Mouse (Mus musculus) stomach, embryonic 16.5 days (tissue): ENCODE results near the gene Mapkap1. TPM values are rescaled to one million over a fixed set of nuclear protein-coding genes. Genes with fewer than 3 reads are reported as not detected.

ENCODE experiments used
- ATAC-seq: fragments of 200-750 bp; cut with Nextera tagmentation; 2 replicates; pipeline ENCODE4 v1.8.0; 2017; ENCODE audit warnings: moderate number of reproducible peaks, moderate TSS enrichment; ENCODE audit not compliant: insufficient read depth, low FRiP score
- H3K27ac ChIP-seq: fragments of 300-500 bp; sonication (generic); 2 replicates; pipeline ENCODE4 v1.5.1; 2014; ENCODE audit warnings: low read length
- H3K27me3 ChIP-seq: fragments of 300-500 bp; sonication (generic); 2 replicates; pipeline ENCODE4 v1.6.1; 2014; ENCODE audit warnings: low read length, control low read depth, mixed read lengths; ENCODE audit not compliant: control insufficient read depth, insufficient read depth
- H3K36me3 ChIP-seq: fragments of 300-500 bp; sonication (generic); 2 replicates; pipeline ENCODE4 v1.6.1; 2014; ENCODE audit warnings: low read length; ENCODE audit not compliant: control insufficient read depth, insufficient read depth
- H3K4me1 ChIP-seq: fragments of 300-500 bp; sonication (generic); 2 replicates; pipeline ENCODE4 v1.6.1; 2014; ENCODE audit warnings: low read length, control low read depth, mixed read lengths; ENCODE audit not compliant: control insufficient read depth, insufficient read depth
- H3K4me2 ChIP-seq: fragments of 300-500 bp; sonication (generic); 2 replicates; pipeline ENCODE4 v1.6.1; 2014; ENCODE audit warnings: low read depth, low read length, mixed read lengths
- H3K4me3 ChIP-seq: fragments of 300-500 bp; sonication (generic); replicated peaks from 2 replicates; pipeline ENCODE4 v1.5.1; 2014; ENCODE audit warnings: mild to moderate bottlenecking, low read length
- H3K9ac ChIP-seq: fragments of 300-500 bp; sonication (generic); 2 replicates; pipeline ENCODE4 v1.6.1; 2014; ENCODE audit warnings: low read length
- H3K9me3 ChIP-seq: fragments of 300-500 bp; sonication (generic); replicated peaks from 2 replicates; pipeline ENCODE4 v1.6.1; 2016; ENCODE audit warnings: low read length, control low read depth; ENCODE audit not compliant: control insufficient read depth
- WGBS: fragments of 180-500 bp; shearing (Covaris S2); extraction: QIAGEN DNeasy Blood & Tissue Kit; methylation state at CpG from one replicate; pipeline ENCODE4 v1.1.7; 2014; 5-methylcytosine and 5-hydroxymethylcytosine counted together
- polyA plus RNA-seq: library from polyadenylated mRNA; unstranded; fragments of >200 nt; fragmentation: Nextera tagmentation; extraction: Ambion mirVana; gene quantifications from 2 replicates; pipeline ENCODE4 v1.2.1, GENCODE M21; 2015

Gene Mapkap1
- polyA plus RNA-seq, 1 experiment from 2014 or later: 66.9 TPM

- Histone ChIP-seq H3K4me3 (no peak overlapping the region), H3K4me2 (no peak overlapping the region), H3K27ac (no peak overlapping the region), H3K27me3 (no peaks in the 10 kb centered on the region), H3K4me1 (peaks cover 9% of the 10 kb centered on the region), H3K9ac (no peak overlapping the region), H3K9me3 (no peaks in the 10 kb centered on the region), H3K36me3 (no peaks in the 10 kb centered on the region; the same call in 1 of the 2 replicates)
- 81% methylated on average over 11 of the region's 11 CpGs for WGBS
- ATAC-seq: no peak
Observed at GRCm38 (mm10) chr2:34622518-34622917, 215.9 kb downstream of the Mapkap1 start.

GRCm38 (mm10) chr2:34623181-34623580, 216.6 kb downstream of the Mapkap1 start:
- H3K4me2 ChIP-seq: no peak overlapping the region
- H3K9me3 ChIP-seq: no peaks in the 10 kb centered on the region
- no peak overlapping the region for H3K27ac ChIP-seq
- H3K4me1 ChIP-seq: peaks cover 13% of the 10 kb centered on the region
- no peak overlapping the region for H3K4me3 ChIP-seq
- no peaks in the 10 kb centered on the region; the same call in 1 of the 2 replicates for H3K36me3 ChIP-seq
- ATAC-seq: no peak
- WGBS: 80% methylated on average over 8 of the region's 8 CpGs
- H3K27me3 ChIP-seq: no peaks in the 10 kb centered on the region
- no peak overlapping the region for H3K9ac ChIP-seq

DNA sequence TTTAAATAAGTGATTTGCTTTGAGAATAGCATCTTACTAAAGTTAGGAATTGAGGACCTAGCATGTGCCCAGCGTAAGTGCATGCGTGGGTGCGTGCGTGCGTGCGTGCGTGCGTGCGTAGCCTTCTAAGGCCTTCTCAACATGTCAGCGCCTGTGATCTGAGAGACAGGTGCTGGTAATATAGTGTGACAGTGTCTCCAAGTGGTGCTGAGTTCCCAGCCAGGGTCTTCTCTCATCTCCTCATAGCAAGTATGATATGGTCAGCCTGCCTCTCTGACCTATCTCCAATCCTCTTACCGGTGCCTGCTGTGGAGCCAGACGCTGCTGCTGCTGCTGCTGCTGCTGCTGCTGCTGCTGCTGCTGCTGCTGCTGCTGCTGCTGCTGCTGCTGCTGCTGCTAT, 217.5 kb downstream of the Mapkap1 start:
- H3K9ac ChIP-seq: no peak overlapping the region
- H3K27ac ChIP-seq: no peak overlapping the region
- H3K9me3 ChIP-seq: no peaks in the 10 kb centered on the region
- no peak for ATAC-seq
- no peak overlapping the region for H3K4me2 ChIP-seq
- no peak overlapping the region for H3K4me3 ChIP-seq
- no peaks in the 10 kb centered on the region for H3K27me3 ChIP-seq
- WGBS: 91% methylated on average over 12 of the region's 12 CpGs
- H3K4me1 ChIP-seq: peaks cover 22% of the 10 kb centered on the region
- H3K36me3 ChIP-seq: no peaks in the 10 kb centered on the region; the same call in 1 of the 2 replicates

- Histone ChIP-seq H3K9me3 (no peaks in the 10 kb centered on the region), H3K4me2 (no peak overlapping the region), H3K27ac (peak overlapping the region; percentile 73), H3K27me3 (no peaks in the 10 kb centered on the region), H3K9ac (no peak overlapping the region), H3K4me3 (no peak overlapping the region), H3K36me3 (no peaks in the 10 kb centered on the region; the same call in 1 of the 2 replicates), H3K4me1 (peaks cover 20% of the 10 kb centered on the region)
- ATAC-seq: peak; percentile 80; the same call in 1 of the 2 replicates
- 47% methylated on average over 17 of the region's 17 CpGs for WGBS
Observed at GRCm38 (mm10) chr2:34627328-34628226, 221.0 kb downstream of the Mapkap1 start.

- no peak overlapping the region for H3K4me3 ChIP-seq
- H3K36me3 ChIP-seq: no peaks in the 10 kb centered on the region; the same call in 1 of the 2 replicates
- H3K27ac ChIP-seq: peak overlapping the region; percentile 75
- no peak overlapping the region for H3K9ac ChIP-seq
- 59% methylated on average over 4 of the region's 4 CpGs for WGBS
- no peaks in the 10 kb centered on the region for H3K27me3 ChIP-seq
- H3K4me2 ChIP-seq: no peak overlapping the region
- no peaks in the 10 kb centered on the region for H3K9me3 ChIP-seq
- peaks cover 20% of the 10 kb centered on the region for H3K4me1 ChIP-seq
- peak; percentile 22; the same call in 1 of the 2 replicates for ATAC-seq
Observed at GRCm38 (mm10) chr2:34628903-34629540, 222.5 kb downstream of the Mapkap1 start.

DNA sequence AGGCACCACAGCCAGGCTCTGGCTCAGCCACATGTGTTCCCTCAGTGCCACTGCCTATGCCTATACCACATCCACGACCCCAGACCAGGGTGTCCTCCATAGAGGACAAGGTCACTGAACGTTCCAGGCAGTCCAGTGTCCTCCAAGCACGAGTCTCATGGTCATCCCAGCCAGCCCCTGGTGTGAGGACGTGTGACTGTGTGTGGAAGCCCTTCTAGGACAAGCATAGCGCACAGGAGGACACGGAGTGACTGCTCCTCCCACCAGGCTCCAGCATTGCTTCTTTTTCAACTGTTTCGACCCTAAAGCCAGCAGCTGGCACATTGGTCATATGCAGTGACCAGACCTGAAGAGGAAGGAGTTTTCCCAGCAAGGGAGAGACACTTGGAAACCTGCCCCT, 223.2 kb downstream of the Mapkap1 start:
- H3K36me3 ChIP-seq: no peaks in the 10 kb centered on the region; the same call in 1 of the 2 replicates
- no peaks in the 10 kb centered on the region for H3K27me3 ChIP-seq
- ATAC-seq: no peak
- H3K27ac ChIP-seq: no peak overlapping the region
- H3K4me1 ChIP-seq: peaks cover 20% of the 10 kb centered on the region
- H3K4me2 ChIP-seq: no peak overlapping the region
- no peaks in the 10 kb centered on the region for H3K9me3 ChIP-seq
- no peak overlapping the region for H3K4me3 ChIP-seq
- WGBS: 82% methylated on average over 7 of the region's 7 CpGs
- no peak overlapping the region for H3K9ac ChIP-seq

- no peak overlapping the region for H3K4me2 ChIP-seq
- no peaks in the 10 kb centered on the region for H3K9me3 ChIP-seq
- no peaks in the 10 kb centered on the region; the same call in 1 of the 2 replicates for H3K36me3 ChIP-seq
- no peak overlapping the region for H3K9ac ChIP-seq
- no peaks in the 10 kb centered on the region for H3K27me3 ChIP-seq
- no peak for ATAC-seq
- H3K4me3 ChIP-seq: no peak overlapping the region
- H3K4me1 ChIP-seq: peaks cover 20% of the 10 kb centered on the region
- 85% methylated on average over 6 of the region's 6 CpGs for WGBS
- no peak overlapping the region for H3K27ac ChIP-seq
Observed at GRCm38 (mm10) chr2:34630445-34630844, 223.9 kb downstream of the Mapkap1 start.

DNA sequence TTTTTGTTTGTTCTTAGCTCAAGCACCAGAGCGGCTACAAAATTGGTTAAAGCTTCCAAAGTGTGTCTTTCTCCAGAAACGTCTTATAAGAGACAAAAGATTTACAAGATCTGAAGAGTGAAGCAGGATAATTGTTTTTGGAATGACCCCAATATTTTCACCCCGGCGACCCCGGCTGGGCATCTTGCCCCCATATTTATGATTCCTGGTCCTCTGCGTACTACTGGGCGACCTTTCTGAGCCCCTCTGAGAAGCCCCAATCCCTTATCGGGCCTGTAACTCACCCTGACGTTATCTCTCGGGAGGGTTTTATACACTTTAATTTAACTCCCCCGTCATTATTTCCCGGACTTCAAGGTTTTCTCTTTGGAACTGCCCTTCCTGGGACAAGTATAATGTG, 225.5 kb downstream of the Mapkap1 start:
- 64% methylated on average over 12 of the region's 12 CpGs for WGBS
- Histone ChIP-seq H3K9ac (no peak overlapping the region), H3K4me1 (peaks cover 19% of the 10 kb centered on the region), H3K4me3 (no peak overlapping the region), H3K36me3 (no peaks in the 10 kb centered on the region), H3K27me3 (no peaks in the 10 kb centered on the region), H3K9me3 (no peaks in the 10 kb centered on the region), H3K27ac (no peak overlapping the region), H3K4me2 (no peak overlapping the region)
- no peak for ATAC-seq
